Mouse (Mus musculus) forebrain, embryonic 16.5 days (tissue): ENCODE data around the gene Dmac1. TPM values are rescaled to one million over a fixed set of nuclear protein-coding genes. Genes with fewer than 3 reads are reported as not detected.
"Not testable (repeated sequence)": the region's sequence is repeated elsewhere in the genome, so short reads cannot be mapped to it uniquely, and the experiment has no call there.

ENCODE experiments used
- ATAC-seq: fragments of 200-750 bp; cut with Nextera tagmentation; 2 replicates; pipeline ENCODE4 v1.8.0; 2017; ENCODE audit warnings: mild to moderate bottlenecking, moderate library complexity
- H3K27ac ChIP-seq: fragments of 300-500 bp; sonication (generic); 2 replicates; pipeline ENCODE4 v1.5.1; 2014; ENCODE audit warnings: low read length, control low read depth
- H3K27me3 ChIP-seq: fragments of 300-500 bp; sonication (generic); replicated peaks from 2 replicates; pipeline ENCODE4 v1.6.1; 2014; ENCODE audit warnings: low read length; ENCODE audit not compliant: control insufficient read depth, insufficient read depth
- H3K36me3 ChIP-seq: fragments of 300-500 bp; sonication (generic); 2 replicates; pipeline ENCODE4 v1.6.1; 2014; ENCODE audit not compliant: control insufficient read depth, insufficient read depth
- H3K4me1 ChIP-seq: fragments of 300-500 bp; sonication (generic); replicated peaks from 2 replicates; pipeline ENCODE4 v1.6.1; 2014; ENCODE audit warnings: low read length; ENCODE audit not compliant: control insufficient read depth, insufficient read depth
- H3K4me2 ChIP-seq: fragments of 300-500 bp; sonication (generic); 2 replicates; pipeline ENCODE4 v1.6.1; 2014; ENCODE audit warnings: mild to moderate bottlenecking, low read length, control low read depth
- H3K4me3 ChIP-seq: fragments of 300-500 bp; sonication (generic); replicated peaks from 2 replicates; pipeline ENCODE4 v1.5.1; 2014; ENCODE audit warnings: mild to moderate bottlenecking, low read length, control low read depth
- H3K9ac ChIP-seq: fragments of 300-500 bp; sonication (generic); replicated peaks from 2 replicates; pipeline ENCODE4 v1.6.1; 2014; ENCODE audit warnings: low read depth, low read length, control low read depth
- H3K9me3 ChIP-seq: fragments of 300-500 bp; sonication (generic); 2 replicates; pipeline ENCODE4 v1.6.1; 2016; ENCODE audit warnings: low read length; ENCODE audit not compliant: control insufficient read depth
- WGBS: fragments of 180-500 bp; shearing (Covaris S2); extraction: QIAGEN DNeasy Blood & Tissue Kit; methylation state at CpG from one replicate; pipeline ENCODE4 v1.1.7; 2014; 5-methylcytosine and 5-hydroxymethylcytosine counted together
- polyA plus RNA-seq: library from polyadenylated mRNA; unstranded; fragments of >200 nt; fragmentation: Nextera tagmentation; extraction: Ambion mirVana; gene quantifications from 2 replicates; pipeline ENCODE4 v1.2.1, GENCODE M21; 2015

The Dmac1 gene
- polyA plus RNA-seq, 1 experiment from 2014 or later = 98.3 TPM

DNA sequence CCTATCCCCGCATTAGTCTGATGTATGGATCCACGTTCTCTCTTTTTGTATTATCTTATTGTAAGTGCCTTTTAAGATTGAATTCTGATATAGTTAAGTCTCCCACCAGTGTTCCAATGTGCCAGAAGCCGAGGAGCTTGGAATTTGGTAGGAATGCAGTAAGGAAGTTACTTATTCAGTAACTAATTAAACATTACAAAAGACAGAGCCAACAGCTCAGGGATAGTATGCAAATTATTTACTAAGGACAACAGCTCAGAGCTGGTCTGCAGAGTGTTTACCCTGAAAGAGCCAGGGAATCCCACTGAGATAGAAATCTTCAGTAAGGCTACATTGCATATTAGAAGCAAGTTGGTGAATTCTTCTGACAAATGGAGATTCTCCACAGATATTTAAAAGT, 43.5 kb downstream of the Dmac1 start:
- ATAC-seq, H3K36me3 ChIP-seq, H3K27ac ChIP-seq, H3K9ac ChIP-seq, H3K27me3 ChIP-seq, H3K9me3 ChIP-seq, H3K4me2 ChIP-seq, H3K4me1 ChIP-seq, H3K4me3 ChIP-seq: not testable (repeated sequence)
- WGBS = 14% methylated on average over 3 of the region's 3 CpGs
